ENCODE assay signal across 11 mouse cellular contexts in the genomic region with DNA sequence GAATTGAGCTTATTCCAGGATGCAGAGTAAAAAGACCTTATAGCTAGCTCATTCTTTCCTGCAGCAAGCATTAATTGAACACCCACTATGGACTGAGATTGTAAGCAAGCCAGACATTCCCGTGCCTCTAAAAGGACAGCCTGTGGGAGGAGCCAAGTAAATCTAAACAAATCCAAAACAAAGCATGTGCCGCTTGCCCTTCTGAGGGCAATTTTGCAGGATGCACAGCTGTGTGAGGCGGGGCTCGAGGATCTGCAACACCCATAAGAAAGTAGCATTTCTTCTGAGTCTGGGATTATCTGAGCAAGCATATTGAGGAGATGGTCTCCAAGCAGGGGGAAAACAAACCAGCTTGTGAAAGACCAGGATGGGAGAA. TPM values are rescaled to one million over a fixed set of nuclear protein-coding genes. Genes with fewer than 3 reads are reported as not detected.
DNase-seq lines count a peak whose midpoint lies in the region; ATAC-seq and TF ChIP-seq lines count a peak whose summit lies in the region.
"Had no signal": no experiment of that assay in that cellular context is flagged by ENCODE, and none has a peak within 500 bp of the region (broad histone marks: within the 10 kb centered on the region; RNA-seq: fewer than 3 reads in every experiment).

No protein-coding gene starts in this region.

- H3K4me2 ChIP-seq in kidney, embryonic 16.5 days (replicated peaks; ENCODE audit: low read depth, low read length), result no peak overlapping the region
- H3K4me2 ChIP-seq in forebrain, embryonic 14.5 days (ENCODE audit: low read length), result no peak overlapping the region
- no peak overlapping the region for H3K4me2 ChIP-seq in forebrain, postnatal 0 days (ENCODE audit: low read depth)
- H3K4me2 ChIP-seq in neural tube, embryonic 14.5 days (ENCODE audit: low read depth, low read length), result no peak overlapping the region

- peaks cover 2% of the 10 kb centered on the region; the same call in 1 of the 2 replicates for H3K9me3 ChIP-seq in kidney, embryonic 16.5 days (ENCODE audit: low read length)
- H3K9me3 ChIP-seq in forebrain, embryonic 14.5 days (replicated peaks; ENCODE audit: control insufficient read depth, low read length), result no peaks in the 10 kb centered on the region
- H3K9me3 ChIP-seq in forebrain, postnatal 0 days (ENCODE audit: low read length), result no peaks in the 10 kb centered on the region
- no peaks in the 10 kb centered on the region for H3K9me3 ChIP-seq in neural tube, embryonic 14.5 days (ENCODE audit: control insufficient read depth, low read length)

- H3K36me3 ChIP-seq in kidney, embryonic 16.5 days (ENCODE audit: insufficient read depth, low read length), result no peaks in the 10 kb centered on the region
- H3K36me3 ChIP-seq in forebrain, embryonic 14.5 days (ENCODE audit: control insufficient read depth, insufficient read depth, low read length), result no peaks in the 10 kb centered on the region
- H3K36me3 ChIP-seq in forebrain, postnatal 0 days (ENCODE audit: insufficient read depth), result no peaks in the 10 kb centered on the region
- no peaks in the 10 kb centered on the region for H3K36me3 ChIP-seq in neural tube, embryonic 14.5 days (ENCODE audit: control insufficient read depth, insufficient read depth, low read length)

- peak; percentile 31; the same call in 1 of the 2 replicates for ATAC-seq in kidney, embryonic 16.5 days (ENCODE audit: low FRiP score, low TSS enrichment)
- ATAC-seq in forebrain, embryonic 14.5 days, result peak; percentile 67
- peak; percentile 34; the same call in 1 of the 2 replicates for ATAC-seq in forebrain, postnatal 0 days
- ATAC-seq in neural tube, embryonic 14.5 days (ENCODE audit: low read depth), result peak; percentile 61
- ATAC-seq: activated CD4-positive, CD25-positive, alpha-beta regulatory T cell, adult 4 months had no signal

- peaks cover 5% of the 10 kb centered on the region for H3K4me1 ChIP-seq in kidney, embryonic 16.5 days (ENCODE audit: insufficient read depth, low read length)
- H3K4me1 ChIP-seq in forebrain, embryonic 14.5 days (ENCODE audit: control insufficient read depth, insufficient read depth, low read length), result no peaks in the 10 kb centered on the region
- no peaks in the 10 kb centered on the region for H3K4me1 ChIP-seq in forebrain, postnatal 0 days (ENCODE audit: insufficient read depth)
- peaks cover 3% of the 10 kb centered on the region; the same call in 1 of the 2 replicates for H3K4me1 ChIP-seq in neural tube, embryonic 14.5 days (ENCODE audit: control insufficient read depth, insufficient read depth, low read length)

- no peak overlapping the region for H3K4me3 ChIP-seq in kidney, embryonic 16.5 days (ENCODE audit: low read length)
- no peak overlapping the region for H3K4me3 ChIP-seq in forebrain, embryonic 14.5 days (ENCODE audit: low read depth, low read length)
- no peak overlapping the region for H3K4me3 ChIP-seq in forebrain, postnatal 0 days (ENCODE audit: low read depth, low read length)
- H3K4me3 ChIP-seq in neural tube, embryonic 14.5 days (ENCODE audit: low read depth, low read length), result no peak overlapping the region
- H3K4me3 ChIP-seq: left cerebral cortex, adult 2 months had no signal

- no peak overlapping the region for H3K9ac ChIP-seq in kidney, embryonic 16.5 days (replicated peaks; ENCODE audit: low read length)
- H3K9ac ChIP-seq in forebrain, embryonic 14.5 days (ENCODE audit: low read length), result no peak overlapping the region
- H3K9ac ChIP-seq in forebrain, postnatal 0 days, result no peak overlapping the region
- H3K9ac ChIP-seq in neural tube, embryonic 14.5 days (replicated peaks; ENCODE audit: low read depth, low read length), result no peak overlapping the region

- H3K27me3 ChIP-seq in kidney, embryonic 16.5 days (ENCODE audit: insufficient read depth, low read length), result no peaks in the 10 kb centered on the region
- no peaks in the 10 kb centered on the region for H3K27me3 ChIP-seq in forebrain, embryonic 14.5 days (replicated peaks; ENCODE audit: control insufficient read depth, insufficient read depth, low read length)
- no peaks in the 10 kb centered on the region for H3K27me3 ChIP-seq in forebrain, postnatal 0 days (ENCODE audit: insufficient read depth, low read length)
- no peaks in the 10 kb centered on the region for H3K27me3 ChIP-seq in neural tube, embryonic 14.5 days (ENCODE audit: control insufficient read depth, insufficient read depth, low read length)

- TF ChIP-seq CTCF in forebrain, postnatal 0 days (IDR thresholded peaks at IDR 0.05; ENCODE audit: low read depth), result no peak

- WGBS in kidney, embryonic 16.5 days, result 50% methylated on average over 4 of the region's 4 CpGs
- WGBS in forebrain, embryonic 14.5 days, result 28% methylated on average over 4 of the region's 4 CpGs
- 24% methylated on average over 4 of the region's 4 CpGs for WGBS in forebrain, postnatal 0 days
- WGBS in neural tube, embryonic 14.5 days, result 31% methylated on average over 4 of the region's 4 CpGs

- no peak for DNase-seq in kidney, postnatal 4 days
- peak; percentile 49 for DNase-seq in forebrain, embryonic 14.5 days (ENCODE audit: low spot score)
- no peak for DNase-seq in forebrain, postnatal 0 days
- no peak for DNase-seq in gastrocnemius, postnatal 25 days
- no peak for DNase-seq in right cerebral cortex, adult 18-20 months
- DNase-seq: cerebellum, adult 11 months; thymus, adult 18-20 months had no signal

- H3K27ac ChIP-seq in kidney, embryonic 16.5 days (ENCODE audit: low read length), result no peak overlapping the region
- no peak overlapping the region for H3K27ac ChIP-seq in forebrain, embryonic 14.5 days (ENCODE audit: low read depth, low read length)
- no peak overlapping the region for H3K27ac ChIP-seq in forebrain, postnatal 0 days (ENCODE audit: low read depth, low read length)
- peak overlapping the region; percentile 1; the same call in 1 of the 2 replicates for H3K27ac ChIP-seq in neural tube, embryonic 14.5 days (ENCODE audit: low read depth, low read length)
- H3K27ac ChIP-seq: left cerebral cortex, adult 2 months had no signal

RNA-seq across cellular contexts. Expression of a gene that starts 43.2 kb away (rescaled TPM):
- 32.5 and 37.7 TPM in 2 replicates for polyA plus RNA-seq in kidney, embryonic 16.5 days (2015; fragmentation: Nextera tagmentation; extraction: Ambion mirVana)
- 9.0 and 11.1 TPM in 2 replicates for polyA plus RNA-seq in forebrain, embryonic 14.5 days (2014; fragmentation: Nextera tagmentation; extraction: Ambion mirVana)
- total RNA-seq in forebrain, postnatal 0 days (2014; rRNA removed), result 8.2 and 12.7 TPM in 2 replicates
- polyA plus RNA-seq in forebrain, postnatal 0 days (2015; fragmentation: Nextera tagmentation; extraction: Ambion mirVana), result 6.9 and 9.9 TPM in 2 replicates
- polyA plus RNA-seq in neural tube, embryonic 14.5 days (2014; fragmentation: Nextera tagmentation; extraction: Ambion mirVana), result 11.4 and 18.4 TPM in 2 replicates
- 10 to 100 TPM in 1 of 2 experiments, 1 to 10 TPM in 1; 9.4 to 14.2 TPM for total RNA-seq in gastrocnemius, postnatal 25 days (2021)
